Mouse (Mus musculus) erythroblast, embryonic 14.5 days (primary cell): ENCODE data around the gene Foxo6.

ENCODE experiments used
- GATA1 ChIP-seq: IDR thresholded peaks from 2 replicates; pipeline ENCODE4 v1.6.1; 2012; ENCODE audit warnings: low read length, inconsistent platforms, mixed read lengths
- TAL1 ChIP-seq: IDR thresholded peaks from 3 replicates; pipeline ENCODE4 v1.6.1; 2012; ENCODE audit warnings: low read length, inconsistent platforms, mixed read lengths

GRCm38 (mm10) chr4:120313309-120313708, 26.2 kb upstream of the Foxo6 start:
- TF ChIP-seq TAL1 (no peak), GATA1 (no peak)
